Mouse (Mus musculus): ENCODE measurements around the gene Bms1.

DNA sequence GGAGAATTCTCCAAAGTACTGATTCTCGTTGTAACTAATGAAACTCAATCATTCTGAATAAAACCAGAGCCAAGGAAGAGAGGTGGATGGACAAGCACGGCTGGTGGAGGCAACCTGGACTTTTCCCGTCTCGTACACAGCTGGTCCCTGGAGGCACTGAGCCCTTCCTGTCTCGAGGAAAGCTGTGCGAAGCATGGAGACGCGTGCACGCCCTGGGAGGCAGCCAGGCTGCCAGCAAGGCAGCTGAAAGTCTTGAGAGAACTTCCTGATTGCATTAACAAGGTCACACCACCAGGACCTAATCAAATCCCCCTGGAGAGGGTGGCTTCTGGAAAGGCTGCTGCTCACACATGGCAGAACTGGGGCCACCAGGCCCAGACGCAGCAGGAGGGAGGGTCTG lies 43.3 kb downstream of the Bms1 start:
- no peak for TF ChIP-seq CTCF (IDR thresholded peaks at IDR 0.05; ENCODE audit: extremely low read depth, insufficient read depth, low read length)
- TF ChIP-seq POLR2A (IDR thresholded peaks at IDR 0.05; ENCODE audit: extremely low read depth, insufficient read depth, low read length), result no peak

All from cortical plate, adult 2 months (tissue).